Mouse (Mus musculus): ENCODE results near the gene Rad51b.

DNA sequence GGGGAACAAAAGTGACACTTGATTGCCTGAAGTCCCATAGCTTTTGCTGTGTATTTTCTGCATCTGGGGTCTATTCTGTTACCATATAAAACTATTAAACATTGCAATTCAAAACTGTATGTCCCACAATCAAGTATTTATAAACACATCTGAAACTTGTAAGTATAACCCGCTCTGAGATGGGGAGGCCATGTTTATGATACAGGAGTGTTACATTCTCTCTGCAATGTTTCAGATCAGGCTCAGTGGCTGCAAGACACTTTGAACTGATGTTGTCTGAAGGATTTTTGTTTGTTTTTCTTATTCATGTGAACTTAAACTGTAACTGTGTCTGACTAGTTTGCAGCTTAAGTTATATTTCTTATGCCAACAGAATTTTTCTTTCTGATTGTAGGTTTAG, 80.3 kb downstream of the Rad51b start:
- TF ChIP-seq CTCF (IDR thresholded peaks at IDR 0.05; ENCODE audit: low read depth, low read length) (no peak), POLR2A (IDR thresholded peaks at IDR 0.05; ENCODE audit: insufficient read depth, low read length) (no peak)
